Mouse (Mus musculus): Measurements from ENCODE around the gene Pisd. TPM values are rescaled to one million over a fixed set of nuclear protein-coding genes. Genes with fewer than 3 reads are reported as not detected.
"Not testable (repeated sequence)": the region's sequence is repeated elsewhere in the genome, so short reads cannot be mapped to it uniquely, and the experiment has no call there.

Pisd gene
- polyA plus RNA-seq, 1 experiment from 2014 or later, result 99.9 TPM

DNA sequence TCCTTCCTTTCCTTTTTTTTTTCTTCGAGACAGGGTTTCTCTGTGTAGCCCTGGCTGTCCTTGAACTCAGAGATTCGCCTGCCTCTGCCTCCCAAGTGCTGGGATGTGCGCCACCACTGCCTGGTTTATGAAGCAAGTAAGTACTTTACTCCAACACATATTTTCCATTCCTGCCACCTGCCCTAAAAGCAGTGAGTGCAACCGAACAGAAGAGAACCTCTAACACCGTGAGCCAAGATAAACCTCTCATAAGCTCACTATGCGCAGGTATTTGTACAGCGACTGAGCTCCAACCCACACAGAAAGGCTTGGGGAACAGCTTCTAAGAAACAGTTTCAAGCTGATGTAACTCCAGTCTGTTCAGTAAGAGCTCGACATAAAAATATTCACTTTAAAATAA, 29.3 kb downstream of the Pisd start:
- no peak overlapping the region for H3K27ac ChIP-seq (ENCODE audit: low read depth, low read length)
- H3K4me1 ChIP-seq (ENCODE audit: control insufficient read depth, insufficient read depth, low read length), result 0 out of 2 replicates have a peak, but pooled peaks cover 2% of the 10 kb centered on the region
- WGBS, result 97% methylated on average over 8 of the region's 8 CpGs
- no peak for ATAC-seq (ENCODE audit: low read depth)
- H3K9ac ChIP-seq (replicated peaks; ENCODE audit: low read depth, low read length), result no peak overlapping the region
- H3K4me2 ChIP-seq (ENCODE audit: low read depth, low read length), result no peak overlapping the region
- no peaks in the 10 kb centered on the region for H3K36me3 ChIP-seq (ENCODE audit: control insufficient read depth, insufficient read depth, low read length)
- H3K4me3 ChIP-seq (ENCODE audit: low read depth, low read length), result no peak overlapping the region
- no peaks in the 10 kb centered on the region for H3K27me3 ChIP-seq (ENCODE audit: control insufficient read depth, insufficient read depth, low read length)
- H3K9me3 ChIP-seq (ENCODE audit: control insufficient read depth, low read length), result no peaks in the 10 kb centered on the region

DNA sequence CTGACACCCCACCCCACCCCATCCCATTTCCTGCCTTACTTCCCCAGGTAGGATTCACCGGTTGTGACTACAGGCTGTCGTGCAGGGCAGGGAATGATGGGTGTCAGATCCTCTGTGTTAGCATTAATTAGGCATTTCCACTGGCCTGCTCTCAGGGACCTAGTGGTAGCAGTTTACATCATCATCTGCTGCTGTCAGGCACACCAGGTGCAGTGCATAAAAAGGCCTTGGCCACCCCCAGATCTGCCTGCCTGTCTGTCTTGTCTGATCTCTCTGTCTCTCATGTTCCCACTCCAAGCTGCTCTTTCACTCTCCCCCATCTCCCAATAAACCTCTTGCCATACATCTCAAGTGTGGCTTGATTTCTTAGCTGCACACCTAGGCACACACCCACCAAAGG, 33.7 kb downstream of the Pisd start:
- WGBS, result 48% methylated on average over 2 of the region's 2 CpGs
- no peaks in the 10 kb centered on the region for H3K27me3 ChIP-seq (ENCODE audit: control insufficient read depth, insufficient read depth, low read length)

DNA sequence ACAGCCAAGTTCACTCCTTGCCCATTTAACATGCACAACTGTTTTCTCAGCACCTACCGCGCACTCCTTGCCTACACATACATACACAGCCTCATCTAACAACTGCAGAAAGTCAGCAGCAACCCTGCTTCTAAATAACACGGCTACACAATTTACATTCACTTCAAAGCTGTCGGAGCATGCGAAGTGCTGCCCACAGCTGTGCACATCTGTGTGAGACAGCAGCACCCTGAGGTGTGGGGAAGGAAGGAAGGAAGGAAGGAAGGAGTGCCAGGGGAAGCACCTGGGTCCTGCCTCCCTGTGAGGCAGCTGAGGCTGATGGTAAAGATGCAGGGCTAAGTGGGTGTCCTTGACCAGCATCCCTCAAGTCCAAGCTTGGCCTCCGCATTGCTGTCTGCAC, 36.5 kb downstream of the Pisd start:
- 94% methylated on average over 6 of the region's 6 CpGs for WGBS
- no peaks in the 10 kb centered on the region for H3K9me3 ChIP-seq (ENCODE audit: control insufficient read depth, low read length)
- no peak overlapping the region for H3K27ac ChIP-seq (ENCODE audit: low read depth, low read length)
- H3K4me2 ChIP-seq (ENCODE audit: low read depth, low read length), result no peak overlapping the region
- 0 out of 2 replicates have a peak, but pooled peaks cover 2% of the 10 kb centered on the region for H3K4me1 ChIP-seq (ENCODE audit: control insufficient read depth, insufficient read depth, low read length)
- no peak overlapping the region for H3K9ac ChIP-seq (replicated peaks; ENCODE audit: low read depth, low read length)
- no peak for ATAC-seq (ENCODE audit: low read depth)
- H3K36me3 ChIP-seq (ENCODE audit: control insufficient read depth, insufficient read depth, low read length), result no peaks in the 10 kb centered on the region
- H3K27me3 ChIP-seq (ENCODE audit: control insufficient read depth, insufficient read depth, low read length), result no peaks in the 10 kb centered on the region
- H3K4me3 ChIP-seq (ENCODE audit: low read depth, low read length), result no peak overlapping the region

More for the DNA sequence above, 33.7 kb downstream of the Pisd start:
- no peak for ATAC-seq (ENCODE audit: low read depth)
- Histone ChIP-seq H3K4me3 (ENCODE audit: low read depth, low read length) (no peak overlapping the region), H3K9ac (replicated peaks; ENCODE audit: low read depth, low read length) (no peak overlapping the region), H3K36me3 (ENCODE audit: control insufficient read depth, insufficient read depth, low read length) (no peaks in the 10 kb centered on the region), H3K9me3 (ENCODE audit: control insufficient read depth, low read length) (no peaks in the 10 kb centered on the region), H3K4me1 (ENCODE audit: control insufficient read depth, insufficient read depth, low read length) (0 out of 2 replicates have a peak, but pooled peaks cover 2% of the 10 kb centered on the region), H3K4me2 (ENCODE audit: low read depth, low read length) (no peak overlapping the region), H3K27ac (ENCODE audit: low read depth, low read length) (no peak overlapping the region)

DNA sequence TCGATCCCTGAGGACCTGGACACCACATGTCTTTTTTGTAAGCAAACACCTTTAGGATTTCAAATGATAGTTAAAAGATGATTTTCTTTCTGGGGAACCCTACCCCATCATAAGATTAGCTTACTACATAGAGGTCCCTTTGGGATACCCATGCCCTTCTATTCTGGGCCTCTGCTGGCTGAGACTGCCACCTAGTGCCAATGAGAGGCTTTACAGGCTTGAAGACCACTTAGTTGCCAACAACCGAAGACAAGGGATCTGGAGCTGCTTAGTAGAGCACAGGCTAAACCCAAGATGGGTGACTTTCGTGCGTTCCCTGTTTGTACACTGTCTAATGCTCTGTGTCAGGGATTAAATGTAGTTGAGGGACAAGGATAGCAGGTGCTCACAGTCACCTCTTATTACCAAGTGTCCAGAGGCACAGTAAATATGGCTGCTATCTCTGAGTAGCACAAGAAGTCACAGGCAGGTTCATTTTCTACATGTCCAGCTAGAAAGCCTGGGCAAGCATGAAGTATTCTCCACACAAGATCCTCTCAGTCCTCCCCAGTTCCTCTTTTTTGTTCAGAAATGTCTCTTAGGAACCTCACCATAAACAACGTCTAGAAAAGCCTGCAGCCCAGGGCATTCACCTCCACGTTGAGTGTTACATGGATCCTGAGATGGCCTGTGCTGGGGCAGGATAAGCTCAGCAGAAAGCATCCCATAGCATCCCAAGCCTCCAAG, 37.6 kb downstream of the Pisd start:
- Histone ChIP-seq H3K9ac (replicated peaks; ENCODE audit: low read depth, low read length) (no peak overlapping the region), H3K4me1 (ENCODE audit: control insufficient read depth, insufficient read depth, low read length) (0 out of 2 replicates have a peak, but pooled peaks cover 2% of the 10 kb centered on the region), H3K4me2 (ENCODE audit: low read depth, low read length) (no peak overlapping the region), H3K27me3 (ENCODE audit: control insufficient read depth, insufficient read depth, low read length) (no peaks in the 10 kb centered on the region), H3K27ac (ENCODE audit: low read depth, low read length) (no peak overlapping the region), H3K4me3 (ENCODE audit: low read depth, low read length) (no peak overlapping the region), H3K9me3 (ENCODE audit: control insufficient read depth, low read length) (no peaks in the 10 kb centered on the region), H3K36me3 (ENCODE audit: control insufficient read depth, insufficient read depth, low read length) (no peaks in the 10 kb centered on the region)
- 71% methylated on average over 6 of the region's 6 CpGs for WGBS
- ATAC-seq (ENCODE audit: low read depth), result peak; percentile 35; the same call in 1 of the 2 replicates

DNA sequence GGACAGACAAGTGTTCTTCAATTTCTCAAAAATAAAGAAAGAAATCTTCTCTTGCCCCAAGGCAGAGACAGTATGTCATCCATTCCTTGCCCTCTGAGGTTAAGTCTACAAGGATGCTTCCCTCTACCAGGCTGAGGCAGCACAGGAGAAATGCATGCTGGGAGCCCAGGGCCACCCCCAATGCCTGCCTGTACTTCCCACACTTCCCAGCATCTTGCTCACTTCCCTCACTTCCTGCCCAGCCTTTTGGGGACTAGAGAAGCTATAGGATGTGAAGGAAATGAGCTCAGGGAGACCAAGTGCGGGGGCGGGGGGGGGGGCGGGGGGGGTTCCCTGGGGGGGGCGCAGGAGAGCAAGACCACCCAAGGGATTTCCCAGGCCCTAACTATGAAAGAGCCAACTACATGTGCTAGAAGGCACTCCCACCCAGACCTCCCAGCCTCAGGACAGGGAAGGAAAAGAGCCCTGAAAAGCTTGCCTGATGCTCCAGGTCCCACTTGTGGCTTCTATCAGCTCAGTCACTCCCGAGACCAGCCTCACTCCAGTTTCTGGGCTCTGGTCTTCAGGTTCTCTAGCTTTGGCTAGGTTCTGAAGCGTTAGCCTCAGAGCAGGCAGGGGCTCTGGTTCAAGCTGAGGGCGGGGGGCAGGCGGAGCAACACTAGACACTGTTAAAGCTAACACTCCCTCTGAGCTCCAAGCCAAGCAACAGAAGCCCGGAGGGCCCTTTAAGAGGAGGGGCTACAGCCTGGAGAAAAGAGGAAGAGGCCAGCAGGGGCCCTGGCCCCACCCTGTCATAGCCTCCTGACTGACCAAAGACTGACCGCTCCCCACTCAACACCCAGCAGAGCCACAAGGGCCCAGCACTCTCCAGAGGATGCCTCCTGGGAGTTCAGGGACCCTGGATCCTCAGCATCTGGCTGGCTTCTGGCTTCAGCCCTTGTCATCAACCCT, 39.5 kb downstream of the Pisd start:
- Histone ChIP-seq H3K27ac (ENCODE audit: low read depth, low read length) (no peak overlapping the region), H3K4me2 (ENCODE audit: low read depth, low read length) (peak overlapping the region; percentile 32; the same call in 1 of the 2 replicates), H3K9ac (replicated peaks; ENCODE audit: low read depth, low read length) (no peak overlapping the region), H3K4me1 (ENCODE audit: control insufficient read depth, insufficient read depth, low read length) (no peaks in the 10 kb centered on the region), H3K27me3 (ENCODE audit: control insufficient read depth, insufficient read depth, low read length) (no peaks in the 10 kb centered on the region), H3K36me3 (ENCODE audit: control insufficient read depth, insufficient read depth, low read length) (no peaks in the 10 kb centered on the region), H3K4me3 (ENCODE audit: low read depth, low read length) (peak overlapping the region; percentile 17), H3K9me3 (ENCODE audit: control insufficient read depth, low read length) (no peaks in the 10 kb centered on the region)
- peak; percentile 67; the same call in 1 of the 2 replicates for ATAC-seq (ENCODE audit: low read depth)
- WGBS, result 8% methylated on average over 7 of the region's 10 CpGs

DNA sequence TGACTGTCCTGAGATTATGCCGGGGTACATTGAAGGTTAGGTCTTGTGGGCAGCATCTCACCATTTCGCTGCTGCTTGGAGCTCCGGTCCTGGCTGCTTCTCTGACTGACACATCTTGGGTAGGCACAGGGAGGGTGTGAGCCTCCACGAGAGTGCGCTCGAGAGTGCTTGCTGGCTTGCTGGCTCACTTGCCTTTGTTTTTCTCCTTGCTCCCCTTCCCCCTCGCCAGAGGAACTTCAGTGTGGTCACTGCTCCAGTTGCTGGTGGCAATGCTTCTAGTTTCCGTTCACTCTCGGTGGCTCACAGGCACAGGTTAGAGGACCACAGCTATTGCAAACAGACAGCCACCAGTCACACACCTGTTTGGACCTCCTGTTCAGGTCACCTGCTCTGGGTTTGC, 43.3 kb downstream of the Pisd start:
- Histone ChIP-seq H3K9ac (replicated peaks; ENCODE audit: low read depth, low read length) (no peak overlapping the region), H3K4me1 (ENCODE audit: control insufficient read depth, insufficient read depth, low read length) (no peaks in the 10 kb centered on the region), H3K9me3 (ENCODE audit: control insufficient read depth, low read length) (no peaks in the 10 kb centered on the region), H3K27me3 (ENCODE audit: control insufficient read depth, insufficient read depth, low read length) (no peaks in the 10 kb centered on the region), H3K27ac (ENCODE audit: low read depth, low read length) (no peak overlapping the region), H3K36me3 (ENCODE audit: control insufficient read depth, insufficient read depth, low read length) (no peaks in the 10 kb centered on the region), H3K4me2 (ENCODE audit: low read depth, low read length) (no peak overlapping the region), H3K4me3 (ENCODE audit: low read depth, low read length) (no peak overlapping the region)
- ATAC-seq (ENCODE audit: low read depth), result no peak
- 56% methylated on average over 9 of the region's 9 CpGs for WGBS

DNA sequence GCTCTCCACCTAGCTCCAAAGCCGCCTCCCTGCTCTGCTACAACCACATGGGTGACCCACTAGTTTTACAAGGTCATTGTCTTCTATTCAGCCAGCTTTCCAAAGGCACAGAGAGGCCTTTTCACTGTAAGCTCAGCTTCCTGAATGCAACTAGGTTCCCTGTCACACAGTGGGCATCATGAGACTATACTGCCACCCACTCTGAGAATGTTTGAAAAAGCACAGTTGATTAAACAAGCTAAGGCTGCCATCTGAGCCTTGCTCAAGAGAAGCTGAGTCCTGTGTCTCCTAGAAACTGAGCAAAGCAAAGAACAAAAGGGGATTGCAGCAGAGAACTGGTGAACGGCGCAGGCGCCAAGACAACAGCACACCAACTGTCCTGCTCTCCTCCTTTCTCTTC, 44.1 kb downstream of the Pisd start:
- peak; percentile 22; the same call in 1 of the 2 replicates for ATAC-seq (ENCODE audit: low read depth)
- H3K4me1 ChIP-seq (ENCODE audit: control insufficient read depth, insufficient read depth, low read length); H3K9ac ChIP-seq (replicated peaks; ENCODE audit: low read depth, low read length); H3K4me2 ChIP-seq (ENCODE audit: low read depth, low read length); H3K36me3 ChIP-seq (ENCODE audit: control insufficient read depth, insufficient read depth, low read length); H3K9me3 ChIP-seq (ENCODE audit: control insufficient read depth, low read length); H3K27me3 ChIP-seq (ENCODE audit: control insufficient read depth, insufficient read depth, low read length); H3K4me3 ChIP-seq (ENCODE audit: low read depth, low read length); H3K27ac ChIP-seq (ENCODE audit: low read depth, low read length): not testable (repeated sequence)
- WGBS, result 49% methylated on average over 4 of the region's 4 CpGs

DNA sequence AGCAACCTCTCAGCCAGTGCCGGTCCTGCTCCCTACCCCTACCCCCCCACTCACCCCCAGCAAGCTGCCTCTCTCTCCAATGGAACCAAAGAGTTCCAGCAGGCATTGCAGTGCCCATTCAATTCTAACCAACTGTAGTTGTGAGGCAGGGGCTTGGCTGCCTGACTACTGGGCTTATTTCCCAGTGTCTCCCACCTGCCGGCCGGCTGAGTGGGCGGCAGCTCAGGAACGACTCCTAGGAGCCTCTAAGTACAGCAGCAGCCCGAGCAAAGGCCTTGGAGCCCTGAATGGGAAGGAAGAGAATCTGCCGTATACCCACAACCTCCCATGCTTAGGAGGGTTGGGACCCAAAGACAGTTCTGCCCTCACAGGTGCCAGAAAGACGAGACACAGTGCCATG, 44.6 kb downstream of the Pisd start:
- not testable (repeated sequence) for H3K4me3 ChIP-seq (ENCODE audit: low read depth, low read length); H3K4me1 ChIP-seq (ENCODE audit: control insufficient read depth, insufficient read depth, low read length); H3K9me3 ChIP-seq (ENCODE audit: control insufficient read depth, low read length); H3K36me3 ChIP-seq (ENCODE audit: control insufficient read depth, insufficient read depth, low read length); H3K27ac ChIP-seq (ENCODE audit: low read depth, low read length); H3K9ac ChIP-seq (replicated peaks; ENCODE audit: low read depth, low read length); H3K4me2 ChIP-seq (ENCODE audit: low read depth, low read length); H3K27me3 ChIP-seq (ENCODE audit: control insufficient read depth, insufficient read depth, low read length); ATAC-seq (ENCODE audit: low read depth)
- WGBS, result 88% methylated on average over 8 of the region's 8 CpGs

DNA sequence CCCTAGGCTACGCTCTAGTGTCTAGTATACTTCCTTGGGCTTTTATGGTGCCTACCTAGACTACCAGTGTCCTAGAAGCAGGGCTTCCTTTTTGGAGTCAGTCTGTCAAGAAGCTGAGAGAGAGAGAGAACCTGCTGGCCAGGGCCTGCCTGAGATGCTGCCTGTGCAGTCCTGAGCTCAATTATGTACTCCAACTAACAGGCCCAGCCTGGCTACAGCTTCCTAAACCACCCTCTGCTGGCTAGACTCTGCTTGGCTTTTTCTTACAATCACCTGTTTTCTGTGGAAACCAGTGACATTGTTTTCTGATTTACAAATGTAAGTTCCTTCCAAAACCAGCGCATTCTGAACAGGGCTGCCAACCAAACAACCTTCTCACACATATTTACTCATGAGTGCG, 45.3 kb downstream of the Pisd start:
- Histone ChIP-seq H3K4me1 (ENCODE audit: control insufficient read depth, insufficient read depth, low read length) (no peaks in the 10 kb centered on the region), H3K9ac (replicated peaks; ENCODE audit: low read depth, low read length) (no peak overlapping the region), H3K27me3 (ENCODE audit: control insufficient read depth, insufficient read depth, low read length) (no peaks in the 10 kb centered on the region), H3K36me3 (ENCODE audit: control insufficient read depth, insufficient read depth, low read length) (no peaks in the 10 kb centered on the region), H3K27ac (ENCODE audit: low read depth, low read length) (no peak overlapping the region), H3K9me3 (ENCODE audit: control insufficient read depth, low read length) (no peaks in the 10 kb centered on the region), H3K4me3 (ENCODE audit: low read depth, low read length) (no peak overlapping the region), H3K4me2 (ENCODE audit: low read depth, low read length) (no peak overlapping the region)
- WGBS, result 97% methylated on average over 3 of the region's 3 CpGs
- ATAC-seq (ENCODE audit: low read depth), result no peak

Data from neural tube, embryonic 14.5 days (tissue).